Mouse (Mus musculus): ENCODE measurements around the gene Olfr657. TPM values are rescaled to one million over a fixed set of nuclear protein-coding genes. Genes with fewer than 3 reads are reported as not detected.

Gene Olfr657
- polyA plus RNA-seq, 1 experiment from 2014 or later, result not detected

- H3K4me2 ChIP-seq (replicated peaks; ENCODE audit: low read depth, low read length), result no peak within 1 kb of the TSS
- 82% methylated on average over 4 of the region's 4 CpGs for WGBS
- no peak within 1 kb of the TSS for H3K4me3 ChIP-seq (ENCODE audit: low read depth, low read length)
- no peaks in the 10 kb centered on the region for H3K4me1 ChIP-seq (ENCODE audit: control insufficient read depth, insufficient read depth, low read length)
- H3K9me3 ChIP-seq (ENCODE audit: control insufficient read depth, low read depth, low read length), result no peaks in the 10 kb centered on the region
- ATAC-seq (ENCODE audit: insufficient number of reproducible peaks, insufficient read depth, low FRiP score, low read depth), result no peak
- no peaks in the 10 kb centered on the region for H3K36me3 ChIP-seq (ENCODE audit: control insufficient read depth, insufficient read depth, low read length)
- no peak within 1 kb of the TSS for H3K9ac ChIP-seq (replicated peaks; ENCODE audit: low read depth, low read length)
- no peaks in the 10 kb centered on the region for H3K27me3 ChIP-seq (ENCODE audit: control insufficient read depth, insufficient read depth, low read length)
- H3K27ac ChIP-seq (ENCODE audit: low read length), result no peak within 1 kb of the TSS
Measured at GRCm38 (mm10) chr7:104613655-104614054, 10.9 kb upstream of the Olfr657 start, which contains the start of gene Olfr656. TSS of gene Olfr656 (plus strand) at chr7:104613955.

GRCm38 (mm10) chr7:104646841-104647482 lies 22.4 kb downstream of the Olfr657 start, which contains the start of gene Olfr658:
TSS of gene Olfr658 (minus strand) at chr7:104647305.
- H3K36me3 ChIP-seq (ENCODE audit: control insufficient read depth, insufficient read depth, low read length), result no peaks in the 10 kb centered on the region
- no peaks in the 10 kb centered on the region for H3K4me1 ChIP-seq (ENCODE audit: control insufficient read depth, insufficient read depth, low read length)
- H3K9me3 ChIP-seq (ENCODE audit: control insufficient read depth, low read depth, low read length), result no peaks in the 10 kb centered on the region
- H3K27me3 ChIP-seq (ENCODE audit: control insufficient read depth, insufficient read depth, low read length), result no peaks in the 10 kb centered on the region
- peak within 1 kb of the TSS; percentile 33; the same call in 1 of the 2 replicates for H3K4me2 ChIP-seq (replicated peaks; ENCODE audit: low read depth, low read length)
- ATAC-seq (ENCODE audit: insufficient number of reproducible peaks, insufficient read depth, low FRiP score, low read depth), result peak; percentile 78; the same call in 1 of the 2 replicates
- H3K9ac ChIP-seq (replicated peaks; ENCODE audit: low read depth, low read length), result no peak within 1 kb of the TSS
- WGBS, result 17% methylated on average over 22 of the region's 22 CpGs
- no peak within 1 kb of the TSS for H3K4me3 ChIP-seq (ENCODE audit: low read depth, low read length)
- H3K27ac ChIP-seq (ENCODE audit: low read length), result no peak within 1 kb of the TSS

DNA sequence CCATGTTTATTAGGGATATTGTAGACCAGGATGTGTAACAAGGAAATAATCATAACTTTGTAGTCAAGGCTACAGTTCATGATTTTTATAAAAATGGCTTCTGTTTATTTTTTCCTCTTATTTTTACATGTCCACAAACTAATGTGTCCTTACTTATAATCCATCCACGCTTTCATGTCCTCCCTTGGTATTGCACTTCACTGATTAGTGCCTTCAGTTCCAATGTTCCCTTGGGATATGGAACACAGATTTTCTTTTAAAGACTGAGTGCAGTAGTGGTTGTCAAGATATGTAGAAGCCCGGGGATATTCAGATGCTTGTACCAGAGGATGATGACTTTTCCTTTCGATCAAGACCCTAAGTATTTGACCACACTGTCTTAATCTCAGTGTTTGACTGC lies 41.9 kb downstream of the Olfr657 start, which contains the start of gene Olfr659:
Olfr659 (plus strand) TSS at position 301 of the 400 bp plus-strand sequence.
- no peak for ATAC-seq (ENCODE audit: insufficient number of reproducible peaks, insufficient read depth, low FRiP score, low read depth)
- no peaks in the 10 kb centered on the region for H3K36me3 ChIP-seq (ENCODE audit: control insufficient read depth, insufficient read depth, low read length)
- no peak within 1 kb of the TSS for H3K4me2 ChIP-seq (replicated peaks; ENCODE audit: low read depth, low read length)
- no peak within 1 kb of the TSS for H3K4me3 ChIP-seq (ENCODE audit: low read depth, low read length)
- 88% methylated on average over 3 of the region's 3 CpGs for WGBS
- no peaks in the 10 kb centered on the region for H3K27me3 ChIP-seq (ENCODE audit: control insufficient read depth, insufficient read depth, low read length)
- H3K27ac ChIP-seq (ENCODE audit: low read length), result no peak within 1 kb of the TSS
- no peaks in the 10 kb centered on the region for H3K9me3 ChIP-seq (ENCODE audit: control insufficient read depth, low read depth, low read length)
- H3K9ac ChIP-seq (replicated peaks; ENCODE audit: low read depth, low read length), result no peak within 1 kb of the TSS
- H3K4me1 ChIP-seq (ENCODE audit: control insufficient read depth, insufficient read depth, low read length), result no peaks in the 10 kb centered on the region

GRCm38 (mm10) chr7:104686201-104686600 lies 61.6 kb downstream of the Olfr657 start, which contains the start of gene Olfr661:
TSS of gene Olfr661 (plus strand) at chr7:104686501.
- Histone ChIP-seq H3K4me3 (ENCODE audit: low read depth, low read length) (no peak within 1 kb of the TSS), H3K27me3 (ENCODE audit: control insufficient read depth, insufficient read depth, low read length) (no peaks in the 10 kb centered on the region), H3K9ac (replicated peaks; ENCODE audit: low read depth, low read length) (no peak within 1 kb of the TSS), H3K27ac (ENCODE audit: low read length) (no peak within 1 kb of the TSS), H3K36me3 (ENCODE audit: control insufficient read depth, insufficient read depth, low read length) (no peaks in the 10 kb centered on the region), H3K4me1 (ENCODE audit: control insufficient read depth, insufficient read depth, low read length) (no peaks in the 10 kb centered on the region), H3K9me3 (ENCODE audit: control insufficient read depth, low read depth, low read length) (no peaks in the 10 kb centered on the region), H3K4me2 (replicated peaks; ENCODE audit: low read depth, low read length) (no peak within 1 kb of the TSS)
- ATAC-seq (ENCODE audit: insufficient number of reproducible peaks, insufficient read depth, low FRiP score, low read depth), result no peak
- 87% methylated on average over 2 of the region's 2 CpGs for whole genome bisulfite sequencing

Other genes with a start within 250 kb of the Olfr657 start
- 0.20 TPM in 1 of 2 replicates, not detected in the other for gene Trim30c, start 224.0 kb upstream of the Olfr657 start, polyA plus RNA-seq (2014; fragmentation: Nextera tagmentation; extraction: Ambion mirVana)
- 1.4 and 1.9 TPM in 2 replicates for gene Trim30a, start 159.6 kb upstream of the Olfr657 start, polyA plus RNA-seq (2014; fragmentation: Nextera tagmentation; extraction: Ambion mirVana)
- gene Trim30d, start 116.9 kb upstream of the Olfr657 start, polyA plus RNA-seq (2014; fragmentation: Nextera tagmentation; extraction: Ambion mirVana), result 0.62 and 0.73 TPM in 2 replicates
- gene Olfr651, start 74.7 kb upstream of the Olfr657 start, polyA plus RNA-seq (2014; fragmentation: Nextera tagmentation; extraction: Ambion mirVana), result not detected in 2 replicates
- not detected in 2 replicates for gene Olfr652, start 63.9 kb upstream of the Olfr657 start, polyA plus RNA-seq (2014; fragmentation: Nextera tagmentation; extraction: Ambion mirVana)
- gene Olfr653, start 47.5 kb upstream of the Olfr657 start, polyA plus RNA-seq (2014; fragmentation: Nextera tagmentation; extraction: Ambion mirVana), result not detected in 2 replicates
- not detected in 2 replicates for gene Olfr654, start 37.8 kb upstream of the Olfr657 start, polyA plus RNA-seq (2014; fragmentation: Nextera tagmentation; extraction: Ambion mirVana)
- not detected in 2 replicates for gene Olfr655, start 23.0 kb upstream of the Olfr657 start, polyA plus RNA-seq (2014; fragmentation: Nextera tagmentation; extraction: Ambion mirVana)
- not detected in 2 replicates for gene Olfr656, start 10.8 kb upstream of the Olfr657 start, polyA plus RNA-seq (2014; fragmentation: Nextera tagmentation; extraction: Ambion mirVana)
- gene Olfr658, start 22.5 kb downstream of the Olfr657 start, polyA plus RNA-seq (2014; fragmentation: Nextera tagmentation; extraction: Ambion mirVana), result not detected in 2 replicates
- gene Olfr659, start 42.0 kb downstream of the Olfr657 start, polyA plus RNA-seq (2014; fragmentation: Nextera tagmentation; extraction: Ambion mirVana), result not detected in 2 replicates
- not detected in 2 replicates for gene Olfr661, start 61.7 kb downstream of the Olfr657 start, polyA plus RNA-seq (2014; fragmentation: Nextera tagmentation; extraction: Ambion mirVana)
- gene Usp17le, start 152.7 kb downstream of the Olfr657 start, polyA plus RNA-seq (2014; fragmentation: Nextera tagmentation; extraction: Ambion mirVana), result not detected in 2 replicates
- not detected in 2 replicates for gene Usp17lb, start 217.8 kb downstream of the Olfr657 start, polyA plus RNA-seq (2014; fragmentation: Nextera tagmentation; extraction: Ambion mirVana)
- gene Usp17la, start 232.2 kb downstream of the Olfr657 start, polyA plus RNA-seq (2014; fragmentation: Nextera tagmentation; extraction: Ambion mirVana), result not detected in 2 replicates